Comparison of ENCODE assay signal across 8 mouse cellular contexts in genomic region chr6:65453465-65453864, GRCm38 (mm10).
A peak's percentile ranks its signal among the peaks of the same experiment; 100 is the strongest.
DNase-seq lines count a peak whose midpoint lies in the region; ATAC-seq and TF ChIP-seq lines count a peak whose summit lies in the region.

No protein-coding gene starts in this region.

- H3K4me1 ChIP-seq in cerebellum, adult 2 months (ENCODE audit: control insufficient read depth, insufficient read depth, low read length): no peaks in the 10 kb centered on the region

- DNase-seq in heart, postnatal 10 days: peak; percentile 37 to 41
- DNase-seq in heart, adult 8-10 months (ENCODE audit: low spot score): no peak
- peak in 1 of 2 experiments; percentile 27 for DNase-seq in cerebellum, adult 2 months
- peak; percentile 1 for DNase-seq in hindlimb bud, embryonic 11.5 days (ENCODE audit: extremely low spot score, low read depth, low spot score)
- no peak for DNase-seq in urinary bladder, adult 2 months (ENCODE audit: low spot score)
- DNase-seq in spleen, adult 12 weeks (ENCODE audit: low spot score): no peak

- peak; percentile 69 for ATAC-seq in CD4-positive, CD25-positive, alpha-beta regulatory T cell, adult 4 months
- ATAC-seq in megakaryocyte progenitor cell, adult 5-6 weeks (replicated peaks; ENCODE audit: poor library complexity): peak; percentile 89

- H3K27me3 ChIP-seq in cerebellum, adult 2 months (ENCODE audit: control insufficient read depth, insufficient read depth, low read length): no peaks in the 10 kb centered on the region

- TF ChIP-seq POLR2A in cerebellum, adult 2 months (IDR thresholded peaks at IDR 0.05; ENCODE audit: borderline replicate concordance, insufficient read depth, low read length): no peak

- peak; percentile 47; the same call in 1 of the 2 replicates for TF ChIP-seq CTCF in cerebellum, adult 2 months (IDR thresholded peaks at IDR 0.05; ENCODE audit: borderline replicate concordance, insufficient read depth, low read depth, low read length)

- H3K4me3 ChIP-seq in cerebellum, adult 2 months (replicated peaks; ENCODE audit: insufficient read depth, low read depth, low read length): no peak overlapping the region

- no peak overlapping the region for H3K27ac ChIP-seq in cerebellum, adult 2 months (ENCODE audit: insufficient read depth, low read length)

- intact Hi-C loops in heart, postnatal 10 days (cut with DNase I): loop anchor here (1.0 to 10.0 kb wide), 2 partner anchors 327 to 769 kb away; no protein-coding TSS in a partner anchor

Comparison
In these comparisons a context has a peak if more than half of its experiments do, and no peak if none do; other contexts are left out.
1. DNase-seq: peak in heart, postnatal 10 days (2 of 2) and hindlimb bud, embryonic 11.5 days (single experiment); none in heart, adult 8-10 months (single experiment), urinary bladder, adult 2 months (single experiment) and spleen, adult 12 weeks (single experiment).